Mouse (Mus musculus) brown adipose tissue, adult 24 weeks (tissue): Measurements from ENCODE around the gene Adamtsl5. TPM values are rescaled to one million over a fixed set of nuclear protein-coding genes. Genes with fewer than 3 reads are reported as not detected.

Experiments
- polyA plus RNA-seq: library from polyadenylated mRNA; stranded (reverse); fragments of >200 nt; gene quantifications from 2 replicates; pipeline ENCODE4 v1.2.4, GENCODE M21; 2012; ENCODE audit not compliant: missing spikeins, insufficient read depth, insufficient read length

The Adamtsl5 gene
- polyA plus RNA-seq, 1 experiment = 4.2 TPM

Other genes starting within 250 kb of the Adamtsl5 start
- gene Sbno2, start 242.8 kb downstream of the Adamtsl5 start, polyA plus RNA-seq = 14.3 and 16.2 TPM in 2 replicates
- gene Stk11, start 232.6 kb downstream of the Adamtsl5 start, polyA plus RNA-seq = 113 and 121 TPM in 2 replicates
- 1,146 and 1,395 TPM in 2 replicates for gene Atp5d, start 209.8 kb downstream of the Adamtsl5 start, polyA plus RNA-seq
- gene Cbarp, start 207.6 kb downstream of the Adamtsl5 start, polyA plus RNA-seq = 1.1 and 1.5 TPM in 2 replicates
- gene Midn, start 200.1 kb downstream of the Adamtsl5 start, polyA plus RNA-seq = 25.5 and 31.6 TPM in 2 replicates
- gene Cirbp, start 182.4 kb downstream of the Adamtsl5 start, polyA plus RNA-seq = 15.1 and 27.5 TPM in 2 replicates
- gene 1600002K03Rik, start 175.5 kb downstream of the Adamtsl5 start, polyA plus RNA-seq = 10.9 and 14.9 TPM in 2 replicates
- 1.0 and 1.1 TPM in 2 replicates for gene Efna2, start 168.9 kb downstream of the Adamtsl5 start, polyA plus RNA-seq
- 9.7 and 11.1 TPM in 2 replicates for gene Mum1, start 122.0 kb downstream of the Adamtsl5 start, polyA plus RNA-seq
- 732 and 1,152 TPM in 2 replicates for gene Ndufs7, start 99.3 kb downstream of the Adamtsl5 start, polyA plus RNA-seq
- gene Gamt, start 87.4 kb downstream of the Adamtsl5 start, polyA plus RNA-seq = 10.5 and 17.8 TPM in 2 replicates
- 51.6 and 76.7 TPM in 2 replicates for gene Dazap1, start 86.9 kb downstream of the Adamtsl5 start, polyA plus RNA-seq
- 1,089 and 1,107 TPM in 2 replicates for gene Rps15, start 56.0 kb downstream of the Adamtsl5 start, polyA plus RNA-seq
- 0.38 TPM in 1 of 2 replicates, not detected in the other for gene Apc2, start 52.4 kb downstream of the Adamtsl5 start, polyA plus RNA-seq
- gene 2310011J03Rik, start 27.9 kb downstream of the Adamtsl5 start, polyA plus RNA-seq = 24.3 and 25.7 TPM in 2 replicates
- 4.3 and 7.8 TPM in 2 replicates for gene Pcsk4, start 18.9 kb downstream of the Adamtsl5 start, polyA plus RNA-seq
- 15.7 and 17.7 TPM in 2 replicates for gene Reep6, start 18.5 kb downstream of the Adamtsl5 start, polyA plus RNA-seq
- not detected in 2 replicates for gene Plk5, start 8.0 kb upstream of the Adamtsl5 start, polyA plus RNA-seq
- 3.3 and 3.7 TPM in 2 replicates for gene Mex3d, start 39.2 kb upstream of the Adamtsl5 start, polyA plus RNA-seq
- 79.3 and 90.4 TPM in 2 replicates for gene Mbd3, start 51.1 kb upstream of the Adamtsl5 start, polyA plus RNA-seq
- 2,528 and 2,993 TPM in 2 replicates for gene Uqcr11, start 58.4 kb upstream of the Adamtsl5 start, polyA plus RNA-seq
- 11.4 and 15.1 TPM in 2 replicates for gene Tcf3, start 85.2 kb upstream of the Adamtsl5 start, polyA plus RNA-seq
- not detected in 2 replicates for gene Onecut3, start 146.4 kb upstream of the Adamtsl5 start, polyA plus RNA-seq
- gene Atp8b3, start 190.7 kb upstream of the Adamtsl5 start, polyA plus RNA-seq = not detected in 2 replicates
- 10.8 and 13.8 TPM in 2 replicates for gene Rexo1, start 213.1 kb upstream of the Adamtsl5 start, polyA plus RNA-seq
- gene Klf16, start 228.9 kb upstream of the Adamtsl5 start, polyA plus RNA-seq = 4.1 and 4.2 TPM in 2 replicates
- 76.3 and 81.6 TPM in 2 replicates for gene Abhd17a, start 241.9 kb upstream of the Adamtsl5 start, polyA plus RNA-seq